ENCODE assay signal across 7 mouse cellular contexts in the genomic region with DNA sequence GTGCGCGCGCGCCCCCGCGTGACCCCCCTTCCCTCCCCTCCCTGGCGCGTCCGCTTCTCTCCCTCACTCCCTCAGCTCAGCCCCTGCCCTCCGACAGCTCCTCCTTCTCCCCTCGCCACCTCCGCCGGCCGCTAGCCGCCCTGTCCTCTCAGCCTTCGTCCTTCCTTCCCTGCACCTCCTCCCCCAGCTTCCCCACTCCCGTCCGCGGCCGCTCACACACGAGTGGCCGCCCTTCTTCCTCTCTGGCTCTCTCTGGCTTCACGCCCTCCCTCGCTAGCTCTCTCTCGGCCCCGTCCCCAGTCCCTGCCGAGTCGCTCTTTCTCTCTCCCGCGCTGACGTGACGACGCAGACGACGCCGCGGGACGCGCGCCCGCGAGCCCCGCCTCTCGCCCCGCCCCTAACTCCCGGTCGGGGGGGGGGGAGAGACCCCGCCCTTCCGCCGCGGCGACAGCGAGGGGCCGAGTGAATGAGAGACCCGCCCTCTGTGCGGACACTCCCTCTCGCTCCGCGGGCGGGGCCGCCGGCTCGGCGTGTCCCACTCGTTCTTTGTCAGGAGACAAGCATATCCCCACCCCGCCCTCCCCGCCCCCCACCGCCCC. TPM values are rescaled to one million over a fixed set of nuclear protein-coding genes. Genes with fewer than 3 reads are reported as not detected.
A peak's percentile ranks its signal among the peaks of the same experiment; 100 is the strongest.
DNase-seq lines count a peak whose midpoint lies in the region; ATAC-seq lines count a peak whose summit lies in the region.
"Not testable (repeated sequence)": the region's sequence is repeated elsewhere in the genome, so short reads cannot be mapped to it uniquely, and the experiment has no call there.

TSS of gene Syncrip (minus strand) at position 345 of the 599 bp plus-strand sequence.

- under 1% methylated on average over 38 of the region's 68 CpGs for WGBS in intestine, embryonic 16.5 days
- WGBS in midbrain, embryonic 11.5 days: under 1% methylated on average over 35 of the region's 68 CpGs

- H3K4me2 ChIP-seq in intestine, embryonic 16.5 days (ENCODE audit: low read depth, low read length): peak within 1 kb of the TSS; percentile 68
- peak within 1 kb of the TSS; percentile 82 for H3K4me2 ChIP-seq in midbrain, embryonic 11.5 days

- peak; percentile 96 for DNase-seq in adrenal gland, adult 2 months
- DNase-seq in embryo, embryonic 11.5 days (ENCODE audit: low read depth, low spot score): peak; percentile 91
- DNase-seq in gastrocnemius, postnatal 4 days (ENCODE audit: low spot score in 2 of 2): peak; percentile 94 to 95
- peak; percentile 88 to 91 for DNase-seq in left cerebral cortex, postnatal 36 days (ENCODE audit: low spot score in 2 of 2)
- peak; percentile 99 for DNase-seq in midbrain, embryonic 11.5 days (ENCODE audit: low spot score, missing footprints)
- DNase-seq in skeletal muscle tissue, adult 2 months (ENCODE audit: low read depth, low spot score): peak; percentile 94

- not testable (repeated sequence) for H3K9me3 ChIP-seq in intestine, embryonic 16.5 days (ENCODE audit: control insufficient read depth, low read length); midbrain, embryonic 11.5 days (ENCODE audit: control insufficient read depth, low read length)

- H3K9ac ChIP-seq in intestine, embryonic 16.5 days (ENCODE audit: low read depth, low read length): peak within 1 kb of the TSS; percentile 93
- peak within 1 kb of the TSS; percentile 98 for H3K9ac ChIP-seq in midbrain, embryonic 11.5 days (ENCODE audit: low read length)

- not testable (repeated sequence) for H3K4me1 ChIP-seq in intestine, embryonic 16.5 days (ENCODE audit: control insufficient read depth, insufficient read depth, low read length)
- H3K4me1 ChIP-seq in midbrain, embryonic 11.5 days (ENCODE audit: control insufficient read depth, insufficient read depth, low read length): peaks cover 10% of the 10 kb centered on the region

- peak within 1 kb of the TSS; percentile 98 for H3K27ac ChIP-seq in intestine, embryonic 16.5 days (ENCODE audit: low read length)
- peak within 1 kb of the TSS; percentile 99 for H3K27ac ChIP-seq in midbrain, embryonic 11.5 days (ENCODE audit: low read depth, low read length)

- not testable (repeated sequence) for H3K27me3 ChIP-seq in intestine, embryonic 16.5 days (replicated peaks; ENCODE audit: control insufficient read depth, insufficient read depth, low read length); midbrain, embryonic 11.5 days (ENCODE audit: control insufficient read depth, insufficient read depth, low read length)

- peak within 1 kb of the TSS; percentile 95 for H3K4me3 ChIP-seq in intestine, embryonic 16.5 days (ENCODE audit: low read length)
- H3K4me3 ChIP-seq in midbrain, embryonic 11.5 days (ENCODE audit: low read depth, low read length): peak within 1 kb of the TSS; percentile 100

- ATAC-seq in intestine, embryonic 16.5 days: peak; percentile 95
- peak; percentile 95 for ATAC-seq in midbrain, embryonic 11.5 days (ENCODE audit: low FRiP score)

- intact Hi-C loops in left cerebral cortex, postnatal 36 days (cut with DNase I): not testable (repeated sequence)

- H3K36me3 ChIP-seq in intestine, embryonic 16.5 days (ENCODE audit: control insufficient read depth, insufficient read depth, low read length); midbrain, embryonic 11.5 days (ENCODE audit: control insufficient read depth, insufficient read depth, low read length): not testable (repeated sequence)

RNA-seq across cellular contexts. Expression of gene Syncrip, which starts in this region (rescaled TPM):
- 10 to 100 TPM; 67.6 to 69.1 TPM for total RNA-seq in adrenal gland, adult 2 months (2021)
- polyA plus RNA-seq in adrenal gland, adult 2 months (2012; rRNA removed): 3.1 and 4.5 TPM in 2 replicates
- total RNA-seq in gastrocnemius, postnatal 4 days (2021): 100 to 1,000 TPM in 1 of 2 experiments, 10 to 100 TPM in 1; 91.0 to 105 TPM
- 60.2 and 72.3 TPM in 2 replicates for polyA plus RNA-seq in intestine, embryonic 16.5 days (2015; fragmentation: Nextera tagmentation; extraction: Ambion mirVana)
- total RNA-seq in left cerebral cortex, postnatal 36 days (2021): 10 to 100 TPM; 58.2 to 67.8 TPM
- 132 and 142 TPM in 2 replicates for polyA plus RNA-seq in midbrain, embryonic 11.5 days (2014; fragmentation: Nextera tagmentation; extraction: Ambion mirVana)

Comparison
In these comparisons a context has a peak if more than half of its experiments do, and no peak if none do; other contexts are left out.
1. Peak in every context shown above with its lines: DNase-seq, ATAC-seq, H3K4me3 ChIP-seq and H3K27ac ChIP-seq.
2. RNA of gene Syncrip (polyA plus RNA-seq): 132 to 142 TPM in midbrain, embryonic 11.5 days and 60.2 to 72.3 TPM in intestine, embryonic 16.5 days; 3.1 to 4.5 TPM in adrenal gland, adult 2 months; every median in the first group is over 10 times any median in the second.